Mouse (Mus musculus) hindbrain, embryonic 10.5 days (tissue): Measurements from ENCODE around the gene Emd. TPM values are rescaled to one million over a fixed set of nuclear protein-coding genes. Genes with fewer than 3 reads are reported as not detected.
"Not testable (repeated sequence)": the region's sequence is repeated elsewhere in the genome, so short reads cannot be mapped to it uniquely, and the experiment has no call there.

Experiments used
- DNase-seq: peaks from one replicate; pipeline ENCODE4 v3.0.0-alpha.2; 2017; ENCODE audit warnings: low spot score
- H3K27ac ChIP-seq: fragments of 300-500 bp; sonication (generic); 2 replicates; pipeline ENCODE4 v1.5.1; 2016; ENCODE audit warnings: mild to moderate bottlenecking, moderate library complexity
- H3K27me3 ChIP-seq: fragments of 300-500 bp; sonication (generic); 2 replicates; pipeline ENCODE4 v1.6.1; 2016; ENCODE audit warnings: mild to moderate bottlenecking; ENCODE audit not compliant: poor library complexity, insufficient read depth, severe bottlenecking
- H3K36me3 ChIP-seq: fragments of 300-500 bp; sonication (generic); 2 replicates; pipeline ENCODE4 v1.6.1; 2016; ENCODE audit warnings: mild to moderate bottlenecking, moderate library complexity
- H3K4me1 ChIP-seq: fragments of 300-500 bp; sonication (generic); replicated peaks from 2 replicates; pipeline ENCODE4 v1.6.1; 2016; ENCODE audit warnings: mild to moderate bottlenecking
- H3K4me3 ChIP-seq: fragments of 300-500 bp; sonication (generic); 2 replicates; pipeline ENCODE4 v1.5.1; 2016; ENCODE audit warnings: mild to moderate bottlenecking, moderate library complexity
- H3K9me3 ChIP-seq: fragments of 300-500 bp; sonication (generic); 2 replicates; pipeline ENCODE4 v1.6.1; 2016; ENCODE audit warnings: mild to moderate bottlenecking, moderate library complexity
- WGBS: fragments of 180-500 bp; shearing (Covaris S2); methylation state at CpG from one replicate; pipeline ENCODE4 v1.1.7; 2016; 5-methylcytosine and 5-hydroxymethylcytosine counted together
- polyA plus RNA-seq: library from polyadenylated mRNA; unstranded; fragments of >200 nt; fragmentation: Nextera tagmentation; extraction: Ambion mirVana; gene quantifications from 2 replicates; pipeline ENCODE4 v1.2.1, GENCODE M21; 2016

Emd gene
- 23.5 and 24.4 TPM in 2 replicates for polyA plus RNA-seq

GRCm38 (mm10) chrX:74254153-74254887 is at the start of gene Emd:
TSS of gene Emd (plus strand) at chrX:74254687.
- peak; percentile 88 for DNase-seq
- Histone ChIP-seq H3K4me3 (peak within 1 kb of the TSS; percentile 66), H3K27ac (peak within 1 kb of the TSS; percentile 92), H3K27me3 (peaks cover 6% of the 10 kb centered on the region; the same call in 1 of the 2 replicates), H3K36me3 (peaks cover 28% of the 10 kb centered on the region), H3K9me3 (no peaks in the 10 kb centered on the region; the same call in 1 of the 2 replicates), H3K4me1 (peaks cover 12% of the 10 kb centered on the region)
- 19% methylated on average over 39 of the region's 39 CpGs for WGBS

GRCm38 (mm10) chrX:74218496-74218895 is 36.0 kb upstream of the Emd start:
- H3K27me3 ChIP-seq: no peaks in the 10 kb centered on the region
- DNase-seq: no peak
- no peak overlapping the region for H3K4me3 ChIP-seq
- H3K4me1 ChIP-seq: no peaks in the 10 kb centered on the region
- peaks cover 14% of the 10 kb centered on the region for H3K36me3 ChIP-seq
- WGBS: 89% methylated on average over 4 of the region's 4 CpGs
- no peaks in the 10 kb centered on the region for H3K9me3 ChIP-seq
- H3K27ac ChIP-seq: no peak overlapping the region

GRCm38 (mm10) chrX:74219449-74219848 is 35.0 kb upstream of the Emd start:
- no peak for DNase-seq
- Histone ChIP-seq H3K9me3 (no peaks in the 10 kb centered on the region), H3K4me1 (no peaks in the 10 kb centered on the region), H3K4me3 (no peak overlapping the region), H3K27ac (no peak overlapping the region), H3K27me3 (no peaks in the 10 kb centered on the region), H3K36me3 (peaks cover 23% of the 10 kb centered on the region)
- WGBS: 61% methylated on average over 13 of the region's 13 CpGs

- not testable (repeated sequence) for H3K4me1 ChIP-seq, H3K4me3 ChIP-seq, H3K27me3 ChIP-seq, H3K9me3 ChIP-seq, DNase-seq, H3K27ac ChIP-seq
- H3K36me3 ChIP-seq: peaks cover 30% of the 10 kb centered on the region
- 38% methylated on average over 1 of the region's 1 CpGs for WGBS
These were observed 34.4 kb upstream of the Emd start for GRCm38 (mm10) chrX:74220099-74220498.

GRCm38 (mm10) chrX:74230038-74230437 is 24.4 kb upstream of the Emd start:
- H3K36me3 ChIP-seq: peaks cover 100% of the 10 kb centered on the region
- WGBS: 68% methylated on average over 1 of the region's 1 CpGs
- no peak overlapping the region for H3K4me3 ChIP-seq
- no peaks in the 10 kb centered on the region for H3K4me1 ChIP-seq
- no peak overlapping the region for H3K27ac ChIP-seq
- DNase-seq: no peak
- no peaks in the 10 kb centered on the region for H3K27me3 ChIP-seq
- H3K9me3 ChIP-seq: no peaks in the 10 kb centered on the region

- no peak overlapping the region for H3K4me3 ChIP-seq
- DNase-seq: no peak
- H3K27ac ChIP-seq: no peak overlapping the region
- no peaks in the 10 kb centered on the region for H3K27me3 ChIP-seq
- 94% methylated on average over 5 of the region's 5 CpGs for WGBS
- H3K9me3 ChIP-seq: no peaks in the 10 kb centered on the region
- H3K4me1 ChIP-seq: no peaks in the 10 kb centered on the region
- H3K36me3 ChIP-seq: peaks cover 98% of the 10 kb centered on the region
These were observed 21.3 kb upstream of the Emd start for GRCm38 (mm10) chrX:74233196-74233595.

- Histone ChIP-seq H3K36me3 (peaks cover 86% of the 10 kb centered on the region), H3K27me3 (no peaks in the 10 kb centered on the region), H3K9me3 (no peaks in the 10 kb centered on the region), H3K4me1 (peaks cover 6% of the 10 kb centered on the region), H3K4me3 (no peak overlapping the region), H3K27ac (no peak overlapping the region)
- DNase-seq: no peak
- WGBS: 96% methylated on average over 4 of the region's 4 CpGs
These were observed 14.2 kb upstream of the Emd start for GRCm38 (mm10) chrX:74240332-74240731.

- Histone ChIP-seq H3K9me3 (no peaks in the 10 kb centered on the region), H3K4me3 (peak overlapping the region; percentile 66), H3K36me3 (peaks cover 57% of the 10 kb centered on the region), H3K27me3 (no peaks in the 10 kb centered on the region), H3K4me1 (peaks cover 6% of the 10 kb centered on the region), H3K27ac (peak overlapping the region; percentile 94; the same call in 1 of the 2 replicates)
- DNase-seq: no peak
- 88% methylated on average over 2 of the region's 2 CpGs for WGBS
These were observed 11.1 kb upstream of the Emd start for GRCm38 (mm10) chrX:74243396-74243795.

GRCm38 (mm10) chrX:74243807-74244206 is 10.7 kb upstream of the Emd start:
- Histone ChIP-seq H3K36me3 (peaks cover 53% of the 10 kb centered on the region), H3K4me1 (peaks cover 6% of the 10 kb centered on the region), H3K27ac (peak overlapping the region; percentile 94), H3K27me3 (no peaks in the 10 kb centered on the region), H3K4me3 (peak overlapping the region; percentile 66), H3K9me3 (no peaks in the 10 kb centered on the region)
- 77% methylated on average over 3 of the region's 3 CpGs for WGBS
- DNase-seq: no peak

- Histone ChIP-seq H3K9me3 (no peaks in the 10 kb centered on the region; the same call in 1 of the 2 replicates), H3K4me1 (peaks cover 12% of the 10 kb centered on the region), H3K4me3 (peak overlapping the region; percentile 66), H3K36me3 (peaks cover 45% of the 10 kb centered on the region), H3K27me3 (no peaks in the 10 kb centered on the region), H3K27ac (peak overlapping the region; percentile 94)
- DNase-seq: peak; percentile 63
- WGBS: 30% methylated on average over 3 of the region's 3 CpGs
These were observed 9.8 kb upstream of the Emd start for GRCm38 (mm10) chrX:74244614-74245083.

GRCm38 (mm10) chrX:74245107-74245506 is 9.4 kb upstream of the Emd start:
- Histone ChIP-seq H3K4me3 (peak overlapping the region; percentile 66), H3K27ac (peak overlapping the region; percentile 94), H3K27me3 (no peaks in the 10 kb centered on the region), H3K9me3 (no peaks in the 10 kb centered on the region; the same call in 1 of the 2 replicates), H3K36me3 (peaks cover 40% of the 10 kb centered on the region), H3K4me1 (peaks cover 16% of the 10 kb centered on the region)
- no peak for DNase-seq
- 37% methylated on average over 1 of the region's 1 CpGs for WGBS

- Histone ChIP-seq H3K4me1 (peaks cover 16% of the 10 kb centered on the region), H3K9me3 (no peaks in the 10 kb centered on the region; the same call in 1 of the 2 replicates), H3K27me3 (peaks cover 4% of the 10 kb centered on the region; the same call in 1 of the 2 replicates), H3K4me3 (peak overlapping the region; percentile 66), H3K36me3 (peaks cover 34% of the 10 kb centered on the region), H3K27ac (peak overlapping the region; percentile 94)
- 27% methylated on average over 21 of the region's 21 CpGs for WGBS
- DNase-seq: peak; percentile 70
These were observed 8.8 kb upstream of the Emd start for GRCm38 (mm10) chrX:74245687-74246086.

- H3K9me3 ChIP-seq: no peaks in the 10 kb centered on the region; the same call in 1 of the 2 replicates
- 15% methylated on average over 38 of the region's 38 CpGs for WGBS
These were observed 8.2 kb upstream of the Emd start for GRCm38 (mm10) chrX:74246213-74246681.

More at GRCm38 (mm10) chrX:74246213-74246681, 8.2 kb upstream of the Emd start:
- peak overlapping the region; percentile 94 for H3K27ac ChIP-seq
- peaks cover 29% of the 10 kb centered on the region for H3K36me3 ChIP-seq
- peaks cover 6% of the 10 kb centered on the region; the same call in 1 of the 2 replicates for H3K27me3 ChIP-seq
- DNase-seq: peak; percentile 86
- H3K4me3 ChIP-seq: peak overlapping the region; percentile 66
- peaks cover 16% of the 10 kb centered on the region for H3K4me1 ChIP-seq
